Mouse (Mus musculus) kidney, postnatal 10 days (tissue): ENCODE measurements around the gene Ppp6r2.

Experiments
- DNase-seq: peaks from one replicate; pipeline ENCODE4 v3.0.0; 2021; ENCODE audit warnings: mixed read lengths

Ppp6r2 gene

GRCm38 (mm10) chr15:89182328-89182741, 29.0 kb upstream of the Ppp6r2 start:
- peak; percentile 73 for DNase-seq

GRCm38 (mm10) chr15:89182842-89183241, 28.5 kb upstream of the Ppp6r2 start:
- no peak for DNase-seq

- no peak for DNase-seq
Observed at GRCm38 (mm10) chr15:89184141-89184936, 27.0 kb upstream of the Ppp6r2 start.

- no peak for DNase-seq
Observed at GRCm38 (mm10) chr15:89184937-89185227, 26.5 kb upstream of the Ppp6r2 start.

GRCm38 (mm10) chr15:89195261-89195681, 16.1 kb upstream of the Ppp6r2 start:
- DNase-seq, result peak; percentile 53

- DNase-seq, result peak; percentile 96
Observed at GRCm38 (mm10) chr15:89195690-89196312, 15.6 kb upstream of the Ppp6r2 start.

GRCm38 (mm10) chr15:89196313-89196706, 15.0 kb upstream of the Ppp6r2 start, which contains the start of gene Dennd6b:
Dennd6b (minus strand) TSS chr15:89196496.
- DNase-seq, result peak; percentile 98

- no peak for DNase-seq
Observed at GRCm38 (mm10) chr15:89197056-89197455, 14.3 kb upstream of the Ppp6r2 start.

GRCm38 (mm10) chr15:89207457-89207856, 3.9 kb upstream of the Ppp6r2 start:
- DNase-seq, result no peak

- peak; percentile 95 for DNase-seq
Observed at GRCm38 (mm10) chr15:89209886-89210761, 1.2 kb upstream of the Ppp6r2 start.

GRCm38 (mm10) chr15:89211716-89212461, 536 bp downstream of the Ppp6r2 start:
- DNase-seq, result peak; percentile 38

GRCm38 (mm10) chr15:89212495-89212894, 1.1 kb downstream of the Ppp6r2 start:
- DNase-seq, result no peak

- DNase-seq, result no peak
Observed at GRCm38 (mm10) chr15:89213517-89213916, 2.2 kb downstream of the Ppp6r2 start.

GRCm38 (mm10) chr15:89214953-89215352, 3.6 kb downstream of the Ppp6r2 start:
- no peak for DNase-seq

- DNase-seq, result no peak
Observed at GRCm38 (mm10) chr15:89215611-89216233, 4.4 kb downstream of the Ppp6r2 start.

- peak; percentile 32 for DNase-seq
Observed at GRCm38 (mm10) chr15:89233586-89233985, 22.2 kb downstream of the Ppp6r2 start.

- no peak for DNase-seq
Observed at GRCm38 (mm10) chr15:89234052-89234451, 22.7 kb downstream of the Ppp6r2 start.

GRCm38 (mm10) chr15:89239751-89240392, 28.5 kb downstream of the Ppp6r2 start:
- no peak for DNase-seq

GRCm38 (mm10) chr15:89241025-89241424, 29.7 kb downstream of the Ppp6r2 start:
- peak; percentile 17 for DNase-seq

GRCm38 (mm10) chr15:89249063-89249462, 37.7 kb downstream of the Ppp6r2 start:
- DNase-seq, result no peak

GRCm38 (mm10) chr15:89255330-89255729, 44.0 kb downstream of the Ppp6r2 start:
- DNase-seq, result no peak

GRCm38 (mm10) chr15:89258997-89259396, 47.6 kb downstream of the Ppp6r2 start:
- DNase-seq, result no peak
